Mouse (Mus musculus) thymus, postnatal 4 days (tissue): ENCODE results near the gene Smyd4.

Source experiments
- DNase-seq: peaks from one replicate; pipeline ENCODE4 v3.0.0; 2021

The Smyd4 gene

GRCm38 (mm10) chr11:75348199-75348889 lies at the start of gene Smyd4, which contains the start of gene Rpa1:
Gene Smyd4 (plus strand): TSS chr11:75348433.
Gene Rpa1 (minus strand): TSS chr11:75348324.
- DNase-seq, result peak; percentile 96

GRCm38 (mm10) chr11:75298491-75298890 lies 49.7 kb upstream of the Smyd4 start:
- no peak for DNase-seq

- DNase-seq, result no peak
Observed at GRCm38 (mm10) chr11:75299786-75300185, 48.4 kb upstream of the Smyd4 start.

- DNase-seq, result no peak
Observed at GRCm38 (mm10) chr11:75300954-75301353, 47.3 kb upstream of the Smyd4 start.

GRCm38 (mm10) chr11:75304797-75305196 lies 43.4 kb upstream of the Smyd4 start:
- no peak for DNase-seq

GRCm38 (mm10) chr11:75308650-75309049 lies 39.6 kb upstream of the Smyd4 start:
- no peak for DNase-seq

GRCm38 (mm10) chr11:75310813-75311212 lies 37.4 kb upstream of the Smyd4 start:
- no peak for DNase-seq

- DNase-seq, result no peak
Observed at GRCm38 (mm10) chr11:75311751-75312150, 36.5 kb upstream of the Smyd4 start.

GRCm38 (mm10) chr11:75313834-75314233 lies 34.4 kb upstream of the Smyd4 start:
- DNase-seq, result no peak

GRCm38 (mm10) chr11:75318351-75319221 lies 29.6 kb upstream of the Smyd4 start:
- peak; percentile 68 for DNase-seq

- peak; percentile 57 for DNase-seq
Observed at GRCm38 (mm10) chr11:75319246-75319645, 29.0 kb upstream of the Smyd4 start.

- peak; percentile 45 for DNase-seq
Observed at GRCm38 (mm10) chr11:75323326-75323737, 24.9 kb upstream of the Smyd4 start.

GRCm38 (mm10) chr11:75324433-75324832 lies 23.8 kb upstream of the Smyd4 start:
- DNase-seq, result no peak

GRCm38 (mm10) chr11:75325116-75325968 lies 22.9 kb upstream of the Smyd4 start:
- no peak for DNase-seq

GRCm38 (mm10) chr11:75325969-75326311 lies 22.3 kb upstream of the Smyd4 start:
- no peak for DNase-seq

- peak; percentile 21 for DNase-seq
Observed at GRCm38 (mm10) chr11:75336676-75337075, 11.6 kb upstream of the Smyd4 start.

GRCm38 (mm10) chr11:75337246-75337645 lies 11.0 kb upstream of the Smyd4 start:
- peak; percentile 6 for DNase-seq

- no peak for DNase-seq
Observed at GRCm38 (mm10) chr11:75340076-75340475, 8.2 kb upstream of the Smyd4 start.

- DNase-seq, result no peak
Observed at GRCm38 (mm10) chr11:75340698-75341345, 7.4 kb upstream of the Smyd4 start.

GRCm38 (mm10) chr11:75343096-75343495 lies 5.1 kb upstream of the Smyd4 start:
- DNase-seq, result no peak

- no peak for DNase-seq
Observed at GRCm38 (mm10) chr11:75344163-75344562, 4.1 kb upstream of the Smyd4 start.

GRCm38 (mm10) chr11:75344716-75345115 lies 3.5 kb upstream of the Smyd4 start:
- DNase-seq, result no peak
